Mouse (Mus musculus) limb, embryonic 12.5 days (tissue): ENCODE results near the gene Capn2. TPM values are rescaled to one million over a fixed set of nuclear protein-coding genes. Genes with fewer than 3 reads are reported as not detected.

Experiments
- ATAC-seq: fragments of 200-750 bp; cut with Nextera tagmentation; 2 replicates; pipeline ENCODE4 v1.8.0; 2017; ENCODE audit warnings: low read depth, moderate TSS enrichment; ENCODE audit not compliant: insufficient number of reproducible peaks, insufficient read depth, low FRiP score, low TSS enrichment
- H3K27ac ChIP-seq: fragments of 300-500 bp; sonication (generic); 2 replicates; pipeline ENCODE4 v1.5.1; 2016; ENCODE audit warnings: mild to moderate bottlenecking, moderate library complexity
- H3K27me3 ChIP-seq: fragments of 300-500 bp; sonication (generic); 2 replicates; pipeline ENCODE4 v1.6.1; 2016; ENCODE audit warnings: mild to moderate bottlenecking, moderate library complexity
- H3K36me3 ChIP-seq: fragments of 300-500 bp; sonication (generic); 2 replicates; pipeline ENCODE4 v1.6.1; 2016; ENCODE audit warnings: mild to moderate bottlenecking, moderate library complexity
- H3K4me1 ChIP-seq: fragments of 300-500 bp; sonication (generic); replicated peaks from 2 replicates; pipeline ENCODE4 v1.6.1; 2016
- H3K4me2 ChIP-seq: fragments of 300-500 bp; sonication (generic); 2 replicates; pipeline ENCODE4 v1.6.1; 2016; ENCODE audit warnings: mild to moderate bottlenecking, moderate library complexity
- H3K4me3 ChIP-seq: fragments of 300-500 bp; sonication (generic); replicated peaks from 2 replicates; pipeline ENCODE4 v1.5.1; 2016; ENCODE audit warnings: mild to moderate bottlenecking
- H3K9ac ChIP-seq: fragments of 300-500 bp; sonication (generic); replicated peaks from 2 replicates; pipeline ENCODE4 v1.6.1; 2016; ENCODE audit warnings: mild to moderate bottlenecking, moderate library complexity
- H3K9me3 ChIP-seq: fragments of 300-500 bp; sonication (generic); 2 replicates; pipeline ENCODE4 v1.6.1; 2016; ENCODE audit warnings: mild to moderate bottlenecking, moderate library complexity
- WGBS: fragments of 180-500 bp; shearing (Covaris S2); methylation state at CpG from one replicate; pipeline ENCODE4 v1.1.7; 2016; 5-methylcytosine and 5-hydroxymethylcytosine counted together
- polyA plus RNA-seq: library from polyadenylated mRNA; unstranded; fragments of >200 nt; fragmentation: Nextera tagmentation; extraction: Ambion mirVana; gene quantifications from 2 replicates; pipeline ENCODE4 v1.2.1, GENCODE M21; 2016

The Capn2 gene
- polyA plus RNA-seq, 1 experiment from 2014 or later = 134 TPM

DNA sequence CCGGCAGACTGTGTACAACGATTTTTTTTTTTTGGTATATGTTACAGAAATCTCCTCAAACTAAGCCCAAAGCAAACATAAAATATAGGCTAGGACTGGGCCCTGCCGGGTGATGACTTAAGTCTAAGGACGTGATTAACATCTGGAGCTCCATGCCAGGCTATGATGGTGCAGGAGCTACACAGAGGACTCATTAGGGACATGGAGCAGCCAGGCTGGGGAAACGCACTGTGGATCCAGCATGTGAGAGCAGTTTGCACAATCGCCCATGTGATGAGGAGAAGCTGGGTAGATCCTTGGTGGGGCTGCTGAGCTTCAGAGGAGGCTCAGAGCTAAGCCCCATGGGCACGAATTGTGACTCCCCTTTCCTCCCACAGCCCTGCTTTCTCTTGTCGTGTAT is 33.4 kb upstream of the Capn2 start:
- H3K4me2 ChIP-seq = no peak overlapping the region
- H3K27me3 ChIP-seq = no peaks in the 10 kb centered on the region
- no peak overlapping the region for H3K4me3 ChIP-seq
- no peak overlapping the region for H3K9ac ChIP-seq
- 68% methylated on average over 8 of the region's 8 CpGs for WGBS
- ATAC-seq = no peak
- H3K27ac ChIP-seq = no peak overlapping the region
- H3K36me3 ChIP-seq = no peaks in the 10 kb centered on the region
- 0 out of 2 replicates have a peak, but pooled peaks cover 4% of the 10 kb centered on the region for H3K4me1 ChIP-seq
- 0 out of 2 replicates have a peak, but pooled peaks cover 5% of the 10 kb centered on the region for H3K9me3 ChIP-seq

DNA sequence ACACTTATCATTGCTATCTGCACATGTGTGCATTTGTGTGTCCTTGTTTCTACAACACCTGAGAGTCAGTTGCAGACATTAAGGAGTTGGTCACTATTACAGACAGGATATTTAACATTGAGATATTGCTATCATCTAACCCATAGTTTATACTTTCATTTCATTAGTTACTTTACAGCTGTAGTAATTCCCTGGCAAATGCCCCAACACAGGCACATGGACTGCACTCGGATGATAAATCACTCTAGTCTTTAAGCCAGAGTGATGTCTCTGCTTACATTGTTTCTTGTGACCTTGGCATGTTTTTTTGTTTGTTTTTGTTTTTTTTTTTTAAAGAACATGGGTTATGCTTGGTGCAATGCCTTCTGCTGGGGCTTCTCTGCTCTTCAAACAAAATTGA is 26.5 kb upstream of the Capn2 start:
- Histone ChIP-seq H3K4me2 (no peak overlapping the region), H3K9me3 (0 out of 2 replicates have a peak, but pooled peaks cover 5% of the 10 kb centered on the region), H3K27me3 (no peaks in the 10 kb centered on the region), H3K4me3 (no peak overlapping the region), H3K27ac (no peak overlapping the region), H3K9ac (no peak overlapping the region), H3K36me3 (no peaks in the 10 kb centered on the region), H3K4me1 (peaks cover 2% of the 10 kb centered on the region; the same call in 1 of the 2 replicates)
- 78% methylated on average over 1 of the region's 1 CpGs for WGBS
- ATAC-seq = no peak

DNA sequence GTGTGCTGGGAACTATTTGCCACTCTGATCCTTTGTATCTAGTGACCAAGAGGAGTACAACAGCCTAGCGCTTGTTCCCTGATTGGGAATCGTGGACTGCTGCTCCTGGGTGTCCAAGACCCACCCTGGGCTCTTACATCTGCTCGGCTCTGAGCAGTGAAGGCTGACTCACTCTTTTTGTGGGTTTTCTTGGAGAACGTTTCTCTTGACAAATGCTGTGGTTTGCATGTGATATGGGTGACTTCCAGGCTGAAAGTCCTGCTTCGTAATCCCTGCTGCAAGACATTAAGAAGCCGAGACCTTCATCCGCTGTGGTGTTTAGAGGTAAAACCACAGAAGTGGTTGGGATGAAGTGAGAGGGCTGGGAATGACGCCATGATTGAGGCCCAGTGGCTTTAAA is 25.7 kb upstream of the Capn2 start:
- Histone ChIP-seq H3K4me2 (no peak overlapping the region), H3K4me1 (peaks cover 4% of the 10 kb centered on the region; the same call in 1 of the 2 replicates), H3K4me3 (no peak overlapping the region), H3K36me3 (no peaks in the 10 kb centered on the region), H3K27ac (no peak overlapping the region), H3K9me3 (0 out of 2 replicates have a peak, but pooled peaks cover 5% of the 10 kb centered on the region), H3K9ac (no peak overlapping the region), H3K27me3 (no peaks in the 10 kb centered on the region)
- WGBS = 85% methylated on average over 8 of the region's 8 CpGs
- no peak for ATAC-seq

DNA sequence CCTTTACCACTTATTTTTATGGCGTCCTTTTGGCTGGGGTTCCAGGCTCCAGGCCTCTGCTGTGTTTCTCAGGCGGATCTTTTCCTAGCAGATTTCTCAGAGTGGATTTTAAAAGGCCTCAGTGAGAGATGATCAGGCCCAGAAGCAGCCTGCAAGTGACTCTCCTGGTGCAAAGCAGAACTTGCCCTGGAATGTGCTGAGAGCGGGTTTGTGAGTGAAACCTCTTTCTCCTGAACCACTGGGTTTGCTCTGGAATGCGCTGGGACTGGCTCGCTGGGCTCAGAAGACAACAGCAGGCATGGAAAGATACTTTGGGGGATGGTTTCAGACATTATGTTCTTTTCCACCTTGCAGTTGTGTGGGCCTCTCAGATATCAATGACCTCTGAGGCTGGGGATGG is 24.7 kb upstream of the Capn2 start:
- no peak overlapping the region for H3K27ac ChIP-seq
- no peak overlapping the region for H3K4me2 ChIP-seq
- no peak overlapping the region for H3K9ac ChIP-seq
- ATAC-seq = no peak
- no peak overlapping the region for H3K4me3 ChIP-seq
- H3K36me3 ChIP-seq = no peaks in the 10 kb centered on the region
- no peaks in the 10 kb centered on the region for H3K27me3 ChIP-seq
- H3K4me1 ChIP-seq = peaks cover 4% of the 10 kb centered on the region; the same call in 1 of the 2 replicates
- WGBS = 61% methylated on average over 5 of the region's 5 CpGs
- H3K9me3 ChIP-seq = 0 out of 2 replicates have a peak, but pooled peaks cover 5% of the 10 kb centered on the region

DNA sequence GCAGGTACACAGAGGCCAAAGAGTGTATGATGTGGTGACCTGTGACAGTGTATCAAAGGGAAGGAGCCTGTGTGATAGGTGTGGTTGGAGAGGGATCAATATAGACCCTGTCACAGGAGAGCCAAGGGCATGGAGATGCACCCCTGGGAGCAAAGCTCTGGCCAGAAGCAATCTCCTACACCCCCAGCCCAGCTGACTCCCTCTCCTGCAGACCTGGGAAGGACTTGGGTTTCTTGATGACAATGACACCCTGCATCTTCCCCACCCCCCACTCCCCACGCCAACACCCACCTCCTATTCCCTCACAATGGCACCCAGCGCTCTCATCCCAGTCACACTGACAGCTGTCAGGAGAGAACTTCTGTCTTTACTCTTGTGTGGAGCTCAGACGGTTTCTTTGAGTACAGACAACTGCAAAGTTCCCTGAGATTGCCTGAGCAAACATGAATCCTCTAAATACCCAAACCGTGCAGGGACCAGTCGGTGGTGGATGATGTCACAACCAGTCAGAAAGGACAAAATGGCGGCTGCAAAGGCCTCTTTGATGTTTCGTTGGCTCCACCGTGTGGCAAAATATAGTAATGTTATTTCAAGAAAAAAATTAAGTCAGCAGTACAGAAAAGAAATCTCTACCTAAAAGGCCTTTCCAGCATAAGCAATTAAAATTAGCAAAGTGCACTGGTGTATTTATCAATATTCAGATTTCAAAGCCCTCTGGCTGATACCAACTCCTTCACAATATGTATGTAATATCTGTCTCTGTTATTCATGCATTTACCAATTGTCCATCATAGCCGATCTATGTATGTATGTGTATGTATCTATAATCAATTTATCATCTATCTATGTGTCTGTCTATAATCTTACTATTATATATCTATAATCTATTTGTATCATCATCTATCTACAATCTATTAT is 21.9 kb upstream of the Capn2 start:
- no peak for ATAC-seq
- Histone ChIP-seq H3K4me2 (peak overlapping the region; percentile 61), H3K4me3 (peak overlapping the region; percentile 40), H3K27ac (no peak overlapping the region; the same call in 1 of the 2 replicates), H3K36me3 (no peaks in the 10 kb centered on the region), H3K9ac (peak overlapping the region; percentile 62), H3K4me1 (peaks cover 4% of the 10 kb centered on the region; the same call in 1 of the 2 replicates), H3K9me3 (no peaks in the 10 kb centered on the region), H3K27me3 (no peaks in the 10 kb centered on the region)
- WGBS = 21% methylated on average over 9 of the region's 9 CpGs

DNA sequence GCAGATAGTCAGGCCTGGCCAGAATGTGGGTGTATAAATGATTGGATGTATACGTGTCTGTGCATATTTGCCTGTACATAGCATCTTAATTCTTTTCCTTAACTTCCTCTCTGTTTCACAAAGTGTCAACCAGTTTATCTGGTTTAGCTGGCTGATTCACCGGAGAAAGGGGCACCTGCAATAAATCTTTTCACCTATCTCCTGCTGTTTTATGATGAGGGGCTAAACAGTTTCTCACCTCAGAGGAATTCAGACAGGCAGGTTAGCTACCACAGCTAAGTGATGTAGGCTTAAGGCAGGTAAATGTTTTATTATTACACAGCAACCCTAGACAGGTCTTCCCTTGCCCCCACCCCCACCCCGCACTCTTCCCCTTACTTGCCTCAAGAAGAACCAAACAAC is 17.7 kb upstream of the Capn2 start:
- Histone ChIP-seq H3K27ac (no peak overlapping the region), H3K4me2 (no peak overlapping the region), H3K9me3 (peaks cover 6% of the 10 kb centered on the region; the same call in 1 of the 2 replicates), H3K27me3 (no peaks in the 10 kb centered on the region), H3K36me3 (no peaks in the 10 kb centered on the region), H3K4me3 (no peak overlapping the region), H3K4me1 (peaks cover 4% of the 10 kb centered on the region; the same call in 1 of the 2 replicates), H3K9ac (no peak overlapping the region)
- WGBS = 57% methylated on average over 3 of the region's 3 CpGs
- ATAC-seq = no peak

DNA sequence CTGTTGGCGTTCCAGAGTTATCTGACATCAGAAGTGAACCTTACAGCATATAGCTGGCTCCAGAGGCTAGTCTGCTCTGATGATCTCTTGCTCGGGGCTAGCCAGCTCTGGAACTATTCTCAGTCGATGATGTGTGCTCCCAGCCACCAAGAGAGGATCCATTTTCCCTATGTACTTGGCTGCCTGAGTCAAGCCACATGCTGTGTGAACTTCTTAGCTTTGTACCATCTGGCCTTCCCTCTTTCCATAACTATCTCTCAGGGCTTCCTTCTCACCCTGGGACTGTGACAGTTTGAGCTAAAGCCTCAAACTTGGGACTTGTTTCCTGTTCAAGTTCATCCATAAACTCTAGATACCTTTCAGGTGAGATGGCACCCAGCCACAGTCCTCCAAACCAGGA is 16.2 kb upstream of the Capn2 start:
- Histone ChIP-seq H3K9me3 (peaks cover 6% of the 10 kb centered on the region; the same call in 1 of the 2 replicates), H3K36me3 (no peaks in the 10 kb centered on the region), H3K4me3 (no peak overlapping the region), H3K4me2 (no peak overlapping the region), H3K9ac (no peak overlapping the region), H3K27ac (no peak overlapping the region), H3K27me3 (peaks cover 2% of the 10 kb centered on the region), H3K4me1 (peaks cover 1% of the 10 kb centered on the region)
- 74% methylated on average over 3 of the region's 3 CpGs for WGBS
- ATAC-seq = no peak

DNA sequence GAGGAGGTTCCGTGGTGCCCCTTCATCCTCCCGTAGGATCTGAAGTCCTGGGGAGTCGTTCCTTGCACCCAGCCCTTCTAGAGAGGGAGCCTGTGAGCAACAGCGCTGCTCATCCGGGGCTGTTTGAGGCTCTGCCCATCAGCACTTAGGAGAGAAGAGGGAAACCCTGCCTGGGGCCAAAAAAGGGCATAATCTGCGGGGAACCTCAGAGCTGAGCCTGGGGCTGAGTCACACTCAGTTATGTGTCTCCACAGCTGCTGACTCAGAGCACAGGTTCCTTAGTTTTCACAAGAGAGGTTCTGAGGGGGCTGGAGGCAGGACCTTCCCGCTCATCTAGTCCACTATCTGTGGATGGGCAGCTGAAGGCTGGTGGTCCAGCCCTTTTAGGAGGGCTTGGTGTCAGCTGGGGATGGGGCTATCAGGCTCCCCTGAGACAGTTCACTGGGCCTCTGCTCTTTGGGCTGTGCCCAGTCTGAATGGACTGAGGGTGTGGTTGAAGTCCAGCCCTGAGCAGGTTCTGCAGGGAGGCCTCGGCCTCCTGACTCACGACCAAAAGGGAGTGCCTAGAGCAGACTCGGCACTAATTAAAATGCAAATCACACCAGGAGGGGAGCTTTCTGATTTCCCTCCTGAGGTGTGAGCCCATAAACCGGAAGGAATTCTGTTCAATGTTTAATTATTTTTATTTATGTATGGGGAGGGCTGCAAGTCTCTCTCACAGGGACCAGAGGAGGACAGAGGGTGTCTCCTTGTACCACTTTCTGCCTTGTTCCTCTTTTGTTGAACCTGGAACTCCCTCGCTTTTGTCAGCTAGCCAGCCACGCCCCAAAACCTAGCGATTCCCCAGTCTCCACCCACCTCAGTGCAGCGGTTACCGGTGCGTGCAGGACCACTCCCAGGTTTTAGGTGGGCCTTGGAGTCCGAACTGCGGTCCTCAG is 10.8 kb upstream of the Capn2 start:
- no peak overlapping the region for H3K27ac ChIP-seq
- H3K36me3 ChIP-seq = no peaks in the 10 kb centered on the region
- H3K4me3 ChIP-seq = no peak overlapping the region
- peak; percentile 59; the same call in 1 of the 2 replicates for ATAC-seq
- 6% methylated on average over 19 of the region's 19 CpGs for WGBS
- 0 out of 2 replicates have a peak overlapping the region, but pooled peaks have one; percentile 19 for H3K9ac ChIP-seq
- H3K4me1 ChIP-seq = peaks cover 17% of the 10 kb centered on the region
- peaks cover 26% of the 10 kb centered on the region for H3K27me3 ChIP-seq
- peak overlapping the region; percentile 35 for H3K4me2 ChIP-seq
- peaks cover 6% of the 10 kb centered on the region; the same call in 1 of the 2 replicates for H3K9me3 ChIP-seq

DNA sequence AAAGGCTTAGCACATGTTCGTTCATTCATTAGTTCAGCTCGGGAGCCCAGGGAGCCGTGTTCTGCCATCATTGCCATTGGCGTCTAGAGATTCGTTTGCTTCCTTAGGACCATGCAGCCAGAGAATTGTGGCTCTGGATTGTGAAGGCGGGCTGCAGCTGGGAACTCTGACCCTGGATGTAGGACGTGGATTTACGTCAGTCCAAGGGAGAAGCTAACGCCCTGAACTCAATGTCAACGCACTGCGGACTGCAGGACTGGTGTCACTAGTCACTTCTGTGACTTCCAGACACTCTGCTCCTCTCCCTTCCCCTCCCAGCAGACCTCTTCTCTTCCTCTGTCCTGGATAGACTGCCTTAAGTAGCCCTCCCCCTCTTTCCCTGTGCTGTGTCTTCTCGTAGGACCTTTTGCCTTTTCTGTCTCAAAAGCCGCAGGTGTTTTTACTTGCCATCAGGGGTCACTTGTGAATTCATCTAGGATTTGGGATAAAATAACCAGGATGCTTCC is 9.9 kb upstream of the Capn2 start:
- no peaks in the 10 kb centered on the region for H3K9me3 ChIP-seq
- no peak overlapping the region for H3K9ac ChIP-seq
- no peak overlapping the region for H3K4me3 ChIP-seq
- peaks cover 17% of the 10 kb centered on the region for H3K4me1 ChIP-seq
- no peak overlapping the region for H3K27ac ChIP-seq
- H3K4me2 ChIP-seq = 0 out of 2 replicates have a peak overlapping the region, but pooled peaks have one; percentile 35
- peaks cover 26% of the 10 kb centered on the region for H3K27me3 ChIP-seq
- 43% methylated on average over 13 of the region's 13 CpGs for WGBS
- H3K36me3 ChIP-seq = no peaks in the 10 kb centered on the region
- ATAC-seq = no peak

DNA sequence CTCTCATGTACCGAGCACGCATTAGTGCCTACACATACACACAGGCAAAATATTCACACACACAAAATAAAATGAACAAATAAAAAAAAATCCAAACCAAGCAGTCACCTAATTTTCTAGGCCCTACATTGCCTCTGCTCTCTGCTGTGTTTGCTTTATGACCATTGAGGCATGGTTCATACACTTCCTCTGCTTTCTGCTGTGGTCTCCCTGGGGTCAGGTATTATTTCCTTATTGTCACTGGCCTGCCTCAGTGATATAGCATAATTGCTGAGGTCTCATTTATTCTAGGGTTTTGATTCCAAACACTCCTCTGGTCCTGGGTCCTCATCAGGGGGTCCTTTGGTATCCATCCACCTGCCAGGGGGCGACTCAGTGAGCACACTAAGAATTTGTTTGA is 8.2 kb upstream of the Capn2 start:
- Histone ChIP-seq H3K9ac (no peak overlapping the region), H3K36me3 (no peaks in the 10 kb centered on the region), H3K4me1 (peaks cover 29% of the 10 kb centered on the region), H3K27me3 (peaks cover 26% of the 10 kb centered on the region), H3K4me3 (no peak overlapping the region), H3K9me3 (no peaks in the 10 kb centered on the region), H3K4me2 (no peak overlapping the region), H3K27ac (no peak overlapping the region)
- no peak for ATAC-seq
- WGBS = 86% methylated on average over 3 of the region's 3 CpGs
